Mouse (Mus musculus): ENCODE data around the gene Cplx2. TPM values are rescaled to one million over a fixed set of nuclear protein-coding genes. Genes with fewer than 3 reads are reported as not detected.
A peak's percentile ranks its signal among the peaks of the same experiment; 100 is the strongest.

The Cplx2 gene
- polyA plus RNA-seq (2015; fragmentation: Nextera tagmentation; extraction: Ambion mirVana) = 4.0 and 5.3 TPM in 2 replicates

- Histone ChIP-seq H3K9ac (0 out of 2 replicates have a peak within 1 kb of the TSS, but pooled peaks have one; percentile 2), H3K27ac (peak within 1 kb of the TSS; percentile 9; the same call in 1 of the 2 replicates), H3K9me3 (replicated peaks) (no peaks in the 10 kb centered on the region), H3K4me2 (peak within 1 kb of the TSS; percentile 71), H3K27me3 (peaks cover 40% of the 10 kb centered on the region), H3K4me3 (replicated peaks) (peak within 1 kb of the TSS; percentile 39), H3K4me1 (peaks cover 26% of the 10 kb centered on the region), H3K36me3 (no peaks in the 10 kb centered on the region)
- 2% methylated on average over 7 of the region's 7 CpGs for WGBS
- ATAC-seq (replicated peaks; ENCODE audit: low FRiP score) = no peak
Observed at GRCm38 (mm10) chr13:54371049-54371386, at the start of gene Cplx2. Gene Cplx2 (plus strand): TSS chr13:54371349.

- no peak overlapping the region for H3K9ac ChIP-seq
- H3K27ac ChIP-seq = no peak overlapping the region
- no peaks in the 10 kb centered on the region for H3K36me3 ChIP-seq
- H3K9me3 ChIP-seq (replicated peaks) = no peaks in the 10 kb centered on the region
- no peak overlapping the region for H3K4me3 ChIP-seq (replicated peaks)
- WGBS = 41% methylated on average over 19 of the region's 19 CpGs
- no peaks in the 10 kb centered on the region for H3K27me3 ChIP-seq
- H3K4me2 ChIP-seq = no peak overlapping the region
- H3K4me1 ChIP-seq = peaks cover 3% of the 10 kb centered on the region; the same call in 1 of the 2 replicates
- ATAC-seq (replicated peaks; ENCODE audit: low FRiP score) = no peak
Observed at GRCm38 (mm10) chr13:54322396-54323306, 48.5 kb upstream of the Cplx2 start.

DNA sequence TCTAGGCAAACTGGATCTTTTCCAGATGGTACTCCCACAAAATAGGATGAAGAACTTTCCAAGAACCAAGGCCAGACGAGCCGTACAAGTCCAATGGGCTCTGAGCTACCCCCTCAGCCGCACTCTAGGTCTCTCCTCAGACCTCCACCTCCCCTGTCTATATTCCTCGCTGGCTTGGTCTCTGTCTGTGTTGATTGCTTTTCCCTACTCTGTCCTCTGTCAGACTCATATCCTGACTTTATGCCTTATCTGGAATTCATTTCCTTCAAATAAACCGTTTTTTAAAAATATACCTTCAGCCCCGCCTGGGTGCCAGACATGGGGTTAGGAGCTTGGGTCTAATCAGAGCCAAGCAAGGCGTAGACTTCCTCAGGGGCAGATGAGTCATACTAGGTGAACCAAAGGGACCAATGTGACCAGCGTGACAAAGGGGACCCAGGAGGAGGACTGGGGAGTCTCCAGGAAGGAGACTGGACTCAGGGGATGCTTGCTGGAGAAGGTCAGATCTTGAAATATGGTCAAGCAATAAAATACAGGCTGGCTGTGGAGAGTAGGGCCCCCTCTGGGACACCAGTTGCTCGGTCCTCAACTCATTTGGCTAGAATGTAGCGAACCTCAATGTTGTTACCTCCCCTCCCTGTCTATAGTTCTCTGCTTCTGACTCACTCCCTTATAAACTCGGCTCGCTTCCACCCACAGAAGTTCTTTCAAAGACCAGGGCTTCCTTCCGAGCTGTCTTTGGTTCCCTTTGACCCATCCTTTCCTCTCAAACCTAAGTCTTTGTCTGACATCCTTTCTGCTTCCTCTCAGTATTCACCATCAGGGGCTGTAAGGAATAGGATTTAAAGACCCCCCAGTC, 47.6 kb upstream of the Cplx2 start:
- Histone ChIP-seq H3K27me3 (no peaks in the 10 kb centered on the region), H3K36me3 (no peaks in the 10 kb centered on the region), H3K27ac (no peak overlapping the region), H3K4me1 (peaks cover 3% of the 10 kb centered on the region; the same call in 1 of the 2 replicates), H3K9ac (no peak overlapping the region), H3K4me2 (no peak overlapping the region), H3K4me3 (replicated peaks) (no peak overlapping the region), H3K9me3 (replicated peaks) (no peaks in the 10 kb centered on the region)
- ATAC-seq (replicated peaks; ENCODE audit: low FRiP score) = no peak
- WGBS = 67% methylated on average over 13 of the region's 13 CpGs

- no peaks in the 10 kb centered on the region for H3K27me3 ChIP-seq
- no peak overlapping the region for H3K27ac ChIP-seq
- ATAC-seq (replicated peaks; ENCODE audit: low FRiP score) = no peak
- no peak overlapping the region for H3K4me2 ChIP-seq
- H3K4me3 ChIP-seq (replicated peaks) = no peak overlapping the region
- H3K9ac ChIP-seq = no peak overlapping the region
- WGBS = 68% methylated on average over 2 of the region's 2 CpGs
- no peaks in the 10 kb centered on the region for H3K36me3 ChIP-seq
- H3K4me1 ChIP-seq = peaks cover 5% of the 10 kb centered on the region; the same call in 1 of the 2 replicates
- H3K9me3 ChIP-seq (replicated peaks) = no peaks in the 10 kb centered on the region
Observed at GRCm38 (mm10) chr13:54324178-54324577, 47.0 kb upstream of the Cplx2 start.

GRCm38 (mm10) chr13:54325814-54326213, 45.3 kb upstream of the Cplx2 start:
- Histone ChIP-seq H3K4me1 (peaks cover 5% of the 10 kb centered on the region; the same call in 1 of the 2 replicates), H3K36me3 (no peaks in the 10 kb centered on the region), H3K9ac (no peak overlapping the region), H3K4me2 (no peak overlapping the region), H3K4me3 (replicated peaks) (no peak overlapping the region), H3K27me3 (no peaks in the 10 kb centered on the region), H3K27ac (no peak overlapping the region), H3K9me3 (replicated peaks) (no peaks in the 10 kb centered on the region)
- WGBS = 51% methylated on average over 7 of the region's 7 CpGs
- ATAC-seq (replicated peaks; ENCODE audit: low FRiP score) = no peak

GRCm38 (mm10) chr13:54326686-54327447, 44.3 kb upstream of the Cplx2 start:
- Histone ChIP-seq H3K36me3 (no peaks in the 10 kb centered on the region), H3K9ac (no peak overlapping the region), H3K4me1 (peaks cover 11% of the 10 kb centered on the region), H3K4me2 (no peak overlapping the region), H3K27me3 (no peaks in the 10 kb centered on the region), H3K4me3 (replicated peaks) (no peak overlapping the region), H3K9me3 (replicated peaks) (no peaks in the 10 kb centered on the region), H3K27ac (no peak overlapping the region)
- WGBS = 90% methylated on average over 6 of the region's 6 CpGs
- no peak for ATAC-seq (replicated peaks; ENCODE audit: low FRiP score)

- Histone ChIP-seq H3K27me3 (no peaks in the 10 kb centered on the region), H3K4me3 (replicated peaks) (no peak overlapping the region), H3K9me3 (replicated peaks) (no peaks in the 10 kb centered on the region), H3K4me2 (no peak overlapping the region), H3K4me1 (peaks cover 17% of the 10 kb centered on the region), H3K36me3 (no peaks in the 10 kb centered on the region), H3K9ac (no peak overlapping the region), H3K27ac (no peak overlapping the region)
- ATAC-seq (replicated peaks; ENCODE audit: low FRiP score) = no peak
- 82% methylated on average over 1 of the region's 1 CpGs for WGBS
Observed at GRCm38 (mm10) chr13:54328029-54328428, 43.1 kb upstream of the Cplx2 start.

GRCm38 (mm10) chr13:54328954-54329490, 42.1 kb upstream of the Cplx2 start:
- H3K9ac ChIP-seq = no peak overlapping the region
- no peaks in the 10 kb centered on the region for H3K36me3 ChIP-seq
- H3K27me3 ChIP-seq = no peaks in the 10 kb centered on the region
- H3K4me2 ChIP-seq = no peak overlapping the region
- ATAC-seq (replicated peaks; ENCODE audit: low FRiP score) = no peak
- no peak overlapping the region for H3K4me3 ChIP-seq (replicated peaks)
- H3K9me3 ChIP-seq (replicated peaks) = no peaks in the 10 kb centered on the region
- H3K4me1 ChIP-seq = peaks cover 17% of the 10 kb centered on the region
- no peak overlapping the region for H3K27ac ChIP-seq
- WGBS = 60% methylated on average over 8 of the region's 8 CpGs

DNA sequence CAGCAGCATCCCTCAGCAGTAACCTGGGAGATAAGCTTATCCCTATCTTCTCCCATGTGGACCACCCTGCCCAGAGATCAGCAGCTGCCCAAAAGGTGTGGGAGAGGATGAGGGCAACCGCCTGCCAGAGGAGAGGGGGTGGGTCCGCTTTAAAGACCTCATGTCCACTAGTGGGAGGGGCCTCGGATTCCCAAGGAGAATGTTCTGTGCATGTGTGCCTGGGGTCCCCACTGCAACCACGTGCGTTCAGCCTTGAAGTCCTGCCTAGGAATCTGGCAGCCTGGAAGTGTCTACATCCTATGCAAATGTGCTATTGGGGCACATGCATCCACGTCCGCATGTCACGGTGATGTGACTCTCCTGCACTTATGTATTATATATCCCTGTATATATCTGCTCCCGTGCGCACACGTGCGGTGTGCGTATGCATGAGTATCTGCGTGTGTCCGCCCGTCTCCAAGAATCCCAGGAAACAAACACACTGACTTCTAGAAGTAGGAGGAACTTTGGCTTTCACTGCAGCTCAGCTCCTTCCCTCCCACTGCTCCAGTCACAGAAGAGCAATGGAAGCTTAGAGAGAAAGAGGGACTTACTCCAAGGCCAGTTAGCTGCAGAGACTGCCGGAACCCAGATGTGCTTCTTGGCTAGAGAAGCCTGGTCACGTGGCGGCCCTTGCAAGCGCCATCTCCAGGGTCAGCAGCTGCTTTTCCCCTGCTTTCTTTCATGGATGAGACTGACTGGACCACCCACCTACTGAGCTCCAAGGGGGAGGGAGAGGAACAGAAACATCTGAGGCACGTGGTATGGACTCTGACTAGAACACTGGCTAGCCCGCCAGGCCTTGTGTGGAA, 39.1 kb upstream of the Cplx2 start:
- 0 out of 2 replicates have a peak overlapping the region, but pooled peaks have one; percentile 4 for H3K4me2 ChIP-seq
- peak overlapping the region; percentile 76 for H3K27ac ChIP-seq
- 53% methylated on average over 22 of the region's 22 CpGs for WGBS
- no peak overlapping the region for H3K4me3 ChIP-seq (replicated peaks)
- ATAC-seq (replicated peaks; ENCODE audit: low FRiP score) = peak; percentile 82
- H3K36me3 ChIP-seq = no peaks in the 10 kb centered on the region
- peaks cover 17% of the 10 kb centered on the region for H3K4me1 ChIP-seq
- no peaks in the 10 kb centered on the region for H3K27me3 ChIP-seq
- no peaks in the 10 kb centered on the region for H3K9me3 ChIP-seq (replicated peaks)
- H3K9ac ChIP-seq = no peak overlapping the region

DNA sequence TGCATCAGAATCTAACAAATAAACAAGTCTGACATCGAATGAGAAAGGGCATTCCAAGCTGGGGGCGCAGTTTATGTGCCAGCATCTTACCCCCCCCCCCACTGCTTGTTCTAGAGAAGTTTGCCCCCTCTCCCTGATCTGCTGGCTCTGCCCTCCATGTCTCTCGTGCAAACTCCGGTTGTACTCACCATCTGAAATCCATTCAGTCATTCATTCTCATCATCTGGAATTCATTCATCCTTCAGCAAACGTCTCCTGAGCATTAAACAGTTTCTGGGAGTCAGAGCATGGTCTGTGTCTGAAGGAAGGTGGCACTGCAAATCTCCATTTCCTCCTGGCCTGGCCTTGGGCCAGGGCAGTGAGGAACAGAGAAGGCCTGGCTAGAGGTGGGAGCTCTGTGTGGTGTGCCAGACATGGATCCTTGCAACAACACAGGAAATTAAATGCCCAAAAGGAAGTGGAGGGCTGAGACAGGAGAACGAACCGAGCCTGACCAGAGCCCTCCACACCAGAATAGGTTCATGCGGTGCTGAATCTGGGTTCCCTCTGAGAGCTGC, 38.1 kb upstream of the Cplx2 start:
- Histone ChIP-seq H3K9me3 (replicated peaks) (no peaks in the 10 kb centered on the region), H3K4me3 (replicated peaks) (no peak overlapping the region), H3K4me1 (peaks cover 17% of the 10 kb centered on the region), H3K27ac (peak overlapping the region; percentile 76), H3K9ac (no peak overlapping the region), H3K27me3 (no peaks in the 10 kb centered on the region), H3K36me3 (no peaks in the 10 kb centered on the region), H3K4me2 (no peak overlapping the region)
- 74% methylated on average over 8 of the region's 8 CpGs for WGBS
- no peak for ATAC-seq (replicated peaks; ENCODE audit: low FRiP score)

All from kidney, embryonic 15.5 days (tissue).